Mouse (Mus musculus): ENCODE results near the gene Nr5a1. TPM values are rescaled to one million over a fixed set of nuclear protein-coding genes. Genes with fewer than 3 reads are reported as not detected.
A peak's percentile ranks its signal among the peaks of the same experiment; 100 is the strongest.

Gene Nr5a1
- total RNA-seq (2021), result under 1 TPM in 1 of 2 experiments, not detected in 1; 0.25 TPM

DNA sequence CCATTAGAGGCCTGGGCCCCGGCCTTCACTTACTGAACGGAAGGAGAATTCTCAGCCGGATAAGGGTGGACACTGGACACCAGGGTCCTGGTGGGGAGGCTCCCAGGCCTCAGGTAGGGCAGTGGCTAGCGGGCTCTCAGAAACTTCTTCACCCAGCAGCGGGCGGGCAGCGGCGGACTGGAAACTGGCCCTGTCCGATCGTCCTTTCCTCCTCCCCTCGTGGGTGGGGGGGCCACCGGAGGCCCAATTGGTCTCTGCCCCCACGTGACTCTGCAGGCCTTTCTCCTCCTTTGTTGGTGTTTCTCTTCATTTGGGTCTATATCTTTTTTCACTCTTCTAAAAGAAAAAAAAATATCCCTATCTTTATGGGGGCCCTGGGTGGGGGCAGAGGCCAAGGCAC lies at the start of gene Nr5a1:
TSS of gene Nr5a1 (minus strand) at position 219 of the 400 bp plus-strand sequence.
- DNase-seq (ENCODE audit: low spot score in 2 of 2), result no peak
- intact Hi-C loops (cut with DNase I), result no loop called here

DNA sequence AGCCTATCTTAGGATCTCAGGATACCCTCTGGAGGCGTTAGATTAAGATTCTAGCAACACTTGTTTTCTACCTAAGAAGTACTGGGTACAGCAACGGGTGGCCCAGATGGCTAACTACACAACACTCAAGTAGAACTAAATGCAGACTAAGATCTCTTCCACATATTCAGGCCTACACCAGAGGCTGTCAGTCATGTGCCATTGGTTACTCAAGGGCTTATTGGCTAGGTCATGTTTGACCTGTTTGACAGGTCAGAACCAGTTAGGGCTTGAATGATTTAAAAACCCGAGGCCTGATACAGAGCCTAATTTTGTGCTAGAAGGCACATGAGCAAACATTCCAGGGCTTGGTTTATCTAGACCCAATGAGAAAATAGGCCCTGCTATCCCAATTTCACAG lies 25.5 kb upstream of the Nr5a1 start:
- DNase-seq (ENCODE audit: low spot score in 2 of 2), result no peak
- intact Hi-C loops (cut with DNase I), result loop anchor here (5.0 kb wide), 1 partner anchor 98 kb away; the partner anchor contains the start of gene Psmb7

DNA sequence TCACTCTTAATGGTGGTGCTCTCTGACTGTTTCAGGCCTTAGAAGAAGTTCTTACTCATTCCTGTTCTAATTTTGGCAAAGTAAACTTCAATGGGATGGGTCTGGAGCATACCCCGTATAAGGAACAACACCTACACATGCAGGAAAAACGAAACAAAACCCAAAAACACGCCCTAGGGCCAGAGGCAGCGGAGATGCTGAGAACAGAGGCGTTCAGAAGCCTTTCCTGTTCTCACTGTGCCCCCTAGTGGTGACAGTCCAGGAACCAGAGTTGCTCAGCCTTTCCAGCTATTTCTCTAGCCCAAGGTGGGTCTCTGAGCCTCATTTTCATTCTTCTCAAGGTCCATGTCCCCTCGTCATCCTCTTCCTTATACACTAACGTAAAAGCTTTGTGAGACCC lies 25.1 kb upstream of the Nr5a1 start:
- DNase-seq (ENCODE audit: low spot score in 2 of 2), result peak; percentile 53 to 70
- intact Hi-C loops (cut with DNase I), result loop anchor here (5.0 kb wide), 1 partner anchor 97 kb away; the partner anchor contains the start of gene Psmb7

DNA sequence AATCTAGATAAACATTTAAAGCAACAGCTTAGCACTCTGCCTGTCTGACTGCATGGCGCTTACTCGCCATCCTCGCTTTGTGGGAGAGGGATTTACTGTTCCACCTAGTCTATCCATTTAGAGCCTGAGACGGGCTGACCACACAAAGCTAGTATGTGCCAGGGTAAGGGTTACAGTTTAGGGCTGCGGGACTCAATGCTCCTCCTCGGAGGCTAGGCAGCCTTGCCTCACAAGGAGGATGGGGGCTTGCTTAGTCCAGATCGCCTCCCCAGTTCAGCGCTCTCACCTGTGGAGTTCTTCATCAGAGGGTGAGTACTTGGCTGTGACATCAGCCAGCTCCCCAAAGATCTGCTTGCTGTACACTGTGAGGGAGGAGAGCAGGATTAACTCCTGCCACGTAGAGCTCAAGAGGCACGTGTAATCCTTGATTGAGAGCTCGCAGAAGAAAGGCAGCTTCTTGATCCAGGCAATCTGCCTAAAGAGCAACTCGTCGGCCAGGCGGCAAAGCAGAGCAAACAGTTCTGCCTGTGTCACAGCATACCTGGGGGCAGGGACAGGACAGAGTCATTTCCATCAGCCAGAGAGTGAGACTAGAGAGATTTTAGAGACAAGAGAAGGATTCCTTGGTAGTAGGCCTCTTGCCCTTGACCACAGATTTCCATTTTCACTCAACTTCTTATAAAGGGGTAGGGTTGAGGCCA lies 24.4 kb upstream of the Nr5a1 start:
- no peak for DNase-seq (ENCODE audit: low spot score in 2 of 2)
- intact Hi-C loops (cut with DNase I), result loop anchor here (5.0 kb wide), 1 partner anchor 96 kb away; the partner anchor contains the start of gene Psmb7

DNA sequence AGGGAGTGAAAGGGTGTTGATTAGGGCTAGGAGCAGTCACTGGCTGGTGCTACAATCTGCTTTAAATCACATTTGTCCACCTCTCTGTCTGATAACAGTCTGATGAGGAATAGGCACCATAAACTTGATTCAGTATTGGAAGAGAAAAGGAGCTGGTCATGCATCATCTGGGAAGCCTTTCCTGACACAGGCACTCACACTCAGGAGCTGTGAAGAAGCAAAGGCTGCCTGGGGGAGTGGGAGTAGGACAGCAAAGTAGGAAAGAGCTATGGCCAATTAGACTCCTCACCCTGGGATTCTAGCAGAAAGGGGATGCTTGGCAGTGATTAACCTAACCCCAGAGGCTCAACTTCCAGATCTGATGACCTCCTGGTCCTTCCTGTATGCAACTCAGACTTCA lies 21.4 kb upstream of the Nr5a1 start:
- intact Hi-C loops (cut with DNase I), result loop anchor here (5.0 kb wide), 1 partner anchor 93 kb away; the partner anchor contains the start of gene Psmb7
- DNase-seq (ENCODE audit: low spot score in 2 of 2), result no peak

DNA sequence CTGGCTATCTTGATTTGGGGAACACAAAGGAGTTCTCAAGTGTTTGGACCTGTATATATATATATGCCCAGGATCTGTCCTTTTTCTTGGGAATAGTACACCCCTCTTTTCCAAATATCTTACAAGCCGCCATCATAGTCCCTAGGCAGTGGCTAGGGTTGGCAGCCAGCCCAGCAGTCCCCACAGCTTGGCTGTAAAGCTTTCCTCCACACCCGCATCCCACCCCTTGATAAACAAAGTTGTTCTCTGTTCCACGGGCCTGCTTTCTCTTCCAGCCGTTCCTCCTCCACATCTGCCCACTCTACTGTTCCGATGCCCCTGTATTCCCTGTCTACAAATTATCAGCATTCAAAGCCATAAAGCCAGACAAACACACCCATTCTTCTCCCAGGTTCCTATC lies 20.4 kb upstream of the Nr5a1 start:
- no peak for DNase-seq (ENCODE audit: low spot score in 2 of 2)
- intact Hi-C loops (cut with DNase I), result loop anchor here (5.0 kb wide), 1 partner anchor 92 kb away; the partner anchor contains the start of gene Psmb7

DNA sequence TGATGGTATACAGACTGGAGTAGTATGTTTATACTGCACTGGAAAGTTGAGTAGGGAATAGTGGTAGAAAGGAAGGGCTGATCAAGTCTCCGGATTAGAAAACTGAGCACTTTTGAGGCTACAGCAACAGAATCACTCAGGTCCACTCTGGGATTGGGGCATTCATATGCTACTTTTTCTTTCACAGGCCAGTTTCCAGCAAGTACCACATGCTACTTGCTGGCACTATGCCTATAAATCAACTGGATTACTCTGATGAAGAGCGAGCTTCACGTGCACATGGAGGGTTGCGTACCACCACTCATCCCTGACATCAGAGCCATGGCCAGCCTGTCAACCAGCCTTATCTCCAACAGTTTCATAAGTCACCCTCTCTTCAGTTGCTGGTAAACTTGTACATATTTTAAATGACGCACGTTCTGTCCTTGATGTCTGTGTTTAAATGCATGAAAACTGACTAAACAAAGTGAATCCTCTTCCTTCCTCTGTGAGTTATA lies 16.0 kb upstream of the Nr5a1 start:
- intact Hi-C loops (cut with DNase I), result no loop called here
- DNase-seq (ENCODE audit: low spot score in 2 of 2), result no peak

DNA sequence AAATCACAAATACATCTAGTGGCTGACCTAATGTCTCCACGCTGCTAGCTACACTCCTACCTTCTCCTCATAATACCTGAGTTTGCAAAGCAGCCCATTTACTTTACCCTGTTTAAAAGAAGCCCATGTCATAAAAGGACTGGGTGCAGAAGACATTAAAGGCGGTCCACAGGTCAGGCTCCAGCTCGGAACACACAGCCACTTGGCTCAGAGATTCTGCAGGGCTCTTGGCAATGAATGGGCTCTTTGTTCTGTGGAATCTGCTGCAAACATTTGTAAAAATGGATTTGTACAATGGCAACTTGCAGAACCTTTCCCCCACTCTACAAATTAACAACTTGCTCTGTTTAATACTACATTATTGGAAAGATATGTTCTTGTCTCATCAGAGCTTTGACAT lies 11.1 kb upstream of the Nr5a1 start:
- DNase-seq (ENCODE audit: low spot score in 2 of 2), result no peak
- intact Hi-C loops (cut with DNase I), result no loop called here

DNA sequence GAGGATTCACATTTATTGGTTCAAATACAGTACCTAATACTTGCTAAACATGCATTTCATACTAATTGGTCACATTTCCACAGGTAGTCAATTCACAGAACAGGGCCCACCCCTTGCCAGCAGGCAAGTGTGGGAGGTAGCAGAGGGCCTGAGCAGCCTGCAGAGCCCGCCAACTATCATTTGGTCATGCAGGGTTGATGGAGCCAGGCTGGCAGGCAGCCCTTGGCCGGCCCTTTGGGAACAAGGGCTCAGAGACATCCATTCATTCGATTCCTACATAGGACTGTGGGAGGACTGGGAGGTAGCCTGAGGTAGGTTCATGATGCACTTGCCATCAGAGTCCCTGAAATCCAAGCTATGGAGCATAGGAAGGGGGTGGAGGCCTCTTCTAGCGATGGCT lies 9.0 kb upstream of the Nr5a1 start:
- DNase-seq (ENCODE audit: low spot score in 2 of 2), result no peak
- intact Hi-C loops (cut with DNase I), result no loop called here

DNA sequence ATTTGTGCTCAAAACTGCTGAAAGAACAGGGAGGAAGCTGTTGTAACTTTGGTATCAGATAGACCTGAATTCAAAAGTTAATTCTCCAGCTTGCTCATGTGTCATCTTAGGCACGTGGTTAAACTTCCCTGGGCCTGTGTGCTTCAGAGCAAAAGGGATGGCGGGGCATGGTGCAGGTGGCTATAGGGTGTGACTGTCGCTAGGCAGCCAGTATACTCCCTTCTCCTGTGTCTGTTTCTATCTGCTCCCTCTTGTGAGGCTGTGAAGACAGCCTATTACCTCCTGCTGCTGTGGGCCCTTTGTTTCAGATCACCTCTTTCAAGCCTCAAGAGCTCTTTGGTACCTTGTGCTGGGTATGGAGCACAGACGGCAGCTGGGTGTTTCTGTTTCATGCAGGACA lies 7.7 kb upstream of the Nr5a1 start:
- DNase-seq (ENCODE audit: low spot score in 2 of 2), result no peak
- intact Hi-C loops (cut with DNase I), result no loop called here

DNA sequence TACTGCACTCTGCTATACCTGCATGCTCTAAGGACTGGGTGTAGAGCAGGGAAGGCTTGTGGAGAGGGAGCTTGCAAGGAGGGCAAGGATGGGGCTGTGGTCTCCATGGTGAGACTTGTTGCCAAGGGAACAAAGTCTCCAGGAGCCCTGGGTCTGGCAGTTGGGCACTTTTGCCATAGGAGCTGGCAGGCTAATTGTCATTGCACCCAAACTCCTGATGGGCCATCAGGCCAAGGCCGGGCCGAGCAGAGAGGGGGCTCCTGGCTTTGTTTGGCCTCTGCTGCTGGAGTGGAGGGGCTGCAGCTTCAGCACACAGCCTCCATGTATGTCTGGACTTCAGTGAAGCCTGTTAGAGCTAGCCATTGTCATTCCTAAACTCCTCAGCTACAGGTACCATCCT lies 6.3 kb upstream of the Nr5a1 start:
- no peak for DNase-seq (ENCODE audit: low spot score in 2 of 2)
- intact Hi-C loops (cut with DNase I), result no loop called here

DNA sequence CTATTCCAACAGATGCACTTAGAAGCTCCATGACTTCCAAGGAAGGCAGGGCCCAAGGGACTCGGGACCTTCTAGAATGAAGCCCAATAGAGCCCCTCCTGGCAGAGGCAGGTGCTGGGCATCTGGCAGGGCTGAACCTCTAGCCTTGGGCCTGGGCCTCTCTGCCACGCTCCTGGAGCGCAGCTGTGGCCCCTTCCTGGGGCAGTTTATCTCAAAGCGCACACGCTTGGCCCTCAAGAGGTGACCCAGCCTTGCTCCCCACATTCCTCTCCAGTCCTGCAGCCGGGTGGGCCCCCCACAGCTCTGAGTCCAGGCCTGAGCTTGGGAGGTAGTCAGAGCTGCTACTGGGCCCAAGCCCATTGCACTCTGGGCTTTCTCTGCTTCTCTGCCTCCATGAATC lies 5.0 kb upstream of the Nr5a1 start:
- no peak for DNase-seq (ENCODE audit: low spot score in 2 of 2)
- intact Hi-C loops (cut with DNase I), result no loop called here

DNA sequence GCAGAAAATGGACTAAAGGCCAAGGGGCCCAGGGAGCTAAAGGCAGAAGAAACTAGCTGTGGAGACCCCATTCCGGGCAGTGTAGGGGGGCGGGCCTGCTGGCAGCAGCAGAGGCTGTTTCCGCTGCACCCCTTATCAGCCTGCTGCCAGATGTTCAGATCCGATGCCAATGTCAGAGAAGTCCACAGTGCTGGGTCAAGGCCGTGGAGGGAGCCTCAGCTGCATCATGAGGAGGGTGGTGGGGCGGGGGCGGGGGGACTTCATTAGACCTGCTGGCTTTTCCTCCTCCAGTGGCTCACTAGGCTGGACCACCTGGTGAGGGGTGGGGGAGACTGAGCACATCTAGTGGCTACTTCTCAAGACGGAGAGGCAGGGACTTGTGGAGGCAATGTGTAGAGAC lies 4.3 kb upstream of the Nr5a1 start:
- intact Hi-C loops (cut with DNase I), result no loop called here

DNA sequence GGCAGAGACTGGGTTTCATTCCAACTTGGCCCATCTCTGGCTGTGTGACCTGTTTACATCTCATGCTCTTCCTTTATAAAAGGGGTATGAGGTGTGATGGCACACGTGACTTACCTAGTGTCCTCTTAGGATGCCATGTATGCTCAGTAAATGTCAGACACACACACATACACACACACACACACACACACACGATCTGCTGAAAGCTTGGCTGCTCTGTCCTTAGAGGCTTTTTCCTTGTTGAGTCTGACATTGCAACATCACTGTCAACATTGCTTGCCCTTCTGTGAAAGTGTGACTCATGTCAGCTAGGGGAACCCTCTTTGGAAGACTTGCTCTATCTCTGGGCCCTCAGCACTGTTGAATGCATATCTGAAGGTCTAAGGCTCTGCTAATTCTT lies 3.1 kb upstream of the Nr5a1 start:
- no peak for DNase-seq (ENCODE audit: low spot score in 2 of 2)
- intact Hi-C loops (cut with DNase I), result no loop called here

More for the DNA sequence above, 4.3 kb upstream of the Nr5a1 start:
- no peak for DNase-seq (ENCODE audit: low spot score in 2 of 2)

DNA sequence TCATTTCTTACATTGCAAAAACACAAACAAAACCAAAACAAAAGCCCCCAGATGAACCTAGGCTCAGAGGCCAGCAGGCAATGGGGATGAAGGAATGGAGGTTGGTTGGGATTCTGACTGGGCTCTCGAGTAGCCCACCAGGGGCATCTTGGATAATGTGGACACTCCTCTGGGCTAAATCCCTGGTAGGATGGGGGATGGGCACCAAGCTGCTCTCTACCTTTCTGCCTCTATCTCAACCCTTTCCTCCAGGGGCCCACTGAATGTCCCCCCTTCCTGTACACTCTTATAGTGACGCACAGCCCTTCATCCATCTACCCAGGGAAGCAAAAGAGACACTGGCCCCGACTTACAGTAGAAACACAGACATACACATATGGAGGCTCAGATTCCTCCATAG lies 746 bp downstream of the Nr5a1 start:
- no peak for DNase-seq (ENCODE audit: low spot score in 2 of 2)
- intact Hi-C loops (cut with DNase I), result no loop called here

DNA sequence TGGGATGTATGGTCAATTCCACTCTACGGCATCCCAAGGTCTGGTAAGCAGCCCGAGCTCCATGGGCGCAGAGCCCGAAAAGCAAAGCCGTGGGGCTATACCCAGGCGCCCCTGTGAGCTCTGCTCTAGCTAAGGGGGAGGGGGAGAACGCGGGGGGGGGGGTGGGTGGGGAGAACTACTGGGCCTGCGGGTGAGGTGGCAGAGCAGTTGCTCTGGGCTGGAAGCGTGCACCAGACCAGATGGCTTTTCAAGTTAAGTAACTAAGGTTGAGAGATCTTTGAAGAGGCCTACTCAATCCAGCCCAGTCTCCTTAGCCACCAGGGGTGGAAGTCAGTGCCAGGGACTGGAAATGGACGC lies 1.6 kb downstream of the Nr5a1 start:
- intact Hi-C loops (cut with DNase I), result no loop called here
- no peak for DNase-seq (ENCODE audit: low spot score in 2 of 2)

DNA sequence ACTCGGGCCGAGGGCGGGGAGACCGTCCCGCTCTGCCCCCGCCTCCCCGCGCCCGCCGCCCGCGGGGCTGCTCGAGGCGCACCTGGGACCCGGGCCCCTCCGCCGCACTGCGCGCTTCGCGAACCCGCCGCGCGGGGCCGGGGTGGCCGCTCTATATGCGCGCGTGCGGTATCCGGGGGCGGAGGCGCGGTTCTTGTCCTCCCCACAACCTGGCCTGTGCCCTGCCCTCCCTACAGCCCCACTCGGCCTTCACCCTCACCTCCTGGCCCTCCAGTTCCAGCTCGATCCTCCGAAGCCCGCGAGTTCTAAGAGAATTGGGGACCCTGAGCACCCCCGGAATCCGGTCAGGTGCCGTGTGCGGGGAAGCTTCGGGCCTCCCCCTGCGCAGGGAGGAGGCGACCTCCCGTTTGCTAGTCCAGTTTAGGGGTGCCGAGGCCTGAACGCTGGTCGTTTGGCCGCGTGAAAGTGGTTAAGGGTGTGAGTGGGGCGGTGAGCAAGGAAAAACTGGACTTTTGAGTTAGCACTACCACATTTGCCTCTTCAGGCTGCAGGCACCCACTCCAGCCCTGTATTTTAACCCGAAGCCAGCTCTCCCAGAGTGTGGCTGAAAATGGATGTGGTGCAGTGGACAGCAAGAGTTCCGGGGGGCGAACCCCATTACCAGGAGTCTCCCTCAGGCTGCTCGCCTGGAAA lies 2.1 kb downstream of the Nr5a1 start:
- DNase-seq (ENCODE audit: low spot score in 2 of 2), result no peak
- intact Hi-C loops (cut with DNase I), result no loop called here

DNA sequence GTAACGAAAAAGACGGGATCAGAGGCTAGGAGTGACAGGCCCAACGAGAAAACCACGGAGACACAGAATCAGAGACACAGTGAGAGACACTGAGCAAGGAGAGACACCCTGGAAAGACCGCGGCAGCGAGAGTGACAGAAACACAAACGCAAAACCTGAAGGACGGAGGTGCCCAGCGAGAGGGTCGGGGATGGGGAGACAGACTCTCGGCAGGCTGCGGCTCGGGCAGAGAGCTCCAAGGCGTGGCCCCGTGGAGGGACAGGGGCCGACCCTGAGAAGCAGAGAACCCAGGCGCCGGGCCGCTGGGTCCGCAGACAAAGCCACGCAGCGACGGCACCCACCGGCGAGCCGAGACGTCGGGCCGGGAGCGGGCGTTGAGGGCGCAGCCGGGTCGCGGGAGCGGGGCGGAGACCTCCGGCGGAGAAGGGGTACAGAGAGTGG lies 2.9 kb downstream of the Nr5a1 start:
- DNase-seq (ENCODE audit: low spot score in 2 of 2), result no peak
- intact Hi-C loops (cut with DNase I), result no loop called here

DNA sequence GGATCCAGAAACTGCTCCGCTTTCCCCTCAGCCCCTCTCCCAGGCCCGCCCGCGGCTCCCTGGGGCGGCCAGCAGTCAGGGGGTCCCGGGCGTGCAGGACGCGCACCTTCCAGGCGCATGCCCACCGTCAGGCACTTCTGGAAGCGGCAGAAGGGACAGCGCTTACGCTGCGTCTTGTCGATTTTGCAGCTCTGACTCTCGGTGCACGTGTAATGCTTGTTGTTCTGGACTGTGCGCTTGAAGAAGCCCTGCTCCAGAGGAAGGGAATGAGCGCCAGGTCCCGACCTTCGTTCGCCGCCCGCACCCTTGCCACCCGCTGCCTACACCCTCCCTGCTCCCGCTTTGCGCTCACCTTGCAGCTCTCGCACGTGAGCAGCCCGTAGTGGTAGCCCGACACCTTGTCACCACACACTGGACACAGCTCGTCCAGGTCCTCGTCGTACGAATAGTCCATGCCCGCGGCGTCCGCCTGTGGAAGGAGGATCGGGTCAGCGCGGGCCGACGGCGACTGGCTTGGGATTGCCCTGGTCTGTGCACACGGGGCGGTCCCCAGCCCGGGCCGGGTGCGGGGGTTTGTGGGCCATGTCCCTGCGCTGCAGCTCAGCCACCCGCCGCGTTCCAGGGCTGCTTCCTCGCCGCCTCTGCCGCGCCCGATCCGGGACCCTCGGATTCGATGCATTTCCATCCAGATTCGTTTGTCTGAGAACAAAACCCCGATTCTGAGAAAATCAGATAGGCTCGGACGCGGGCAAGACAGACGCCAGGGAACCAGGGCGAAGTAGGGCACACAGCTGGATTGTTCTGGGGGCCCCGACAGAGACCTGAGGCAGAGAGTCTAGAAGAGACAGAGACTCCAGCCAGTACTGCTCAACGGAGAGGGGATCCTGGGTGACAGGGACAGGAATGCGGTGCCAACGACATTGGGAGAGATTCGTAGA lies 3.8 kb downstream of the Nr5a1 start:
- intact Hi-C loops (cut with DNase I), result no loop called here

More for the DNA sequence above, 3.8 kb downstream of the Nr5a1 start:
- DNase-seq (ENCODE audit: low spot score in 2 of 2), result peak in 1 of 2 experiments; percentile 19
